Mouse (Mus musculus) stomach, embryonic 16.5 days (tissue): ENCODE data around the gene Prpf40a. TPM values are rescaled to one million over a fixed set of nuclear protein-coding genes. Genes with fewer than 3 reads are reported as not detected.
A peak's percentile ranks its signal among the peaks of the same experiment; 100 is the strongest.

Experiments used
- ATAC-seq: fragments of 200-750 bp; cut with Nextera tagmentation; 2 replicates; pipeline ENCODE4 v1.8.0; 2017; ENCODE audit warnings: moderate number of reproducible peaks, moderate TSS enrichment; ENCODE audit not compliant: insufficient read depth, low FRiP score
- H3K27ac ChIP-seq: fragments of 300-500 bp; sonication (generic); 2 replicates; pipeline ENCODE4 v1.5.1; 2014; ENCODE audit warnings: low read length
- H3K27me3 ChIP-seq: fragments of 300-500 bp; sonication (generic); 2 replicates; pipeline ENCODE4 v1.6.1; 2014; ENCODE audit warnings: low read length, control low read depth, mixed read lengths; ENCODE audit not compliant: control insufficient read depth, insufficient read depth
- H3K36me3 ChIP-seq: fragments of 300-500 bp; sonication (generic); 2 replicates; pipeline ENCODE4 v1.6.1; 2014; ENCODE audit warnings: low read length; ENCODE audit not compliant: control insufficient read depth, insufficient read depth
- H3K4me1 ChIP-seq: fragments of 300-500 bp; sonication (generic); 2 replicates; pipeline ENCODE4 v1.6.1; 2014; ENCODE audit warnings: low read length, control low read depth, mixed read lengths; ENCODE audit not compliant: control insufficient read depth, insufficient read depth
- H3K4me2 ChIP-seq: fragments of 300-500 bp; sonication (generic); 2 replicates; pipeline ENCODE4 v1.6.1; 2014; ENCODE audit warnings: low read depth, low read length, mixed read lengths
- H3K4me3 ChIP-seq: fragments of 300-500 bp; sonication (generic); replicated peaks from 2 replicates; pipeline ENCODE4 v1.5.1; 2014; ENCODE audit warnings: mild to moderate bottlenecking, low read length
- H3K9ac ChIP-seq: fragments of 300-500 bp; sonication (generic); 2 replicates; pipeline ENCODE4 v1.6.1; 2014; ENCODE audit warnings: low read length
- H3K9me3 ChIP-seq: fragments of 300-500 bp; sonication (generic); replicated peaks from 2 replicates; pipeline ENCODE4 v1.6.1; 2016; ENCODE audit warnings: low read length, control low read depth; ENCODE audit not compliant: control insufficient read depth
- WGBS: fragments of 180-500 bp; shearing (Covaris S2); extraction: QIAGEN DNeasy Blood & Tissue Kit; methylation state at CpG from one replicate; pipeline ENCODE4 v1.1.7; 2014; 5-methylcytosine and 5-hydroxymethylcytosine counted together
- polyA plus RNA-seq: library from polyadenylated mRNA; unstranded; fragments of >200 nt; fragmentation: Nextera tagmentation; extraction: Ambion mirVana; gene quantifications from 2 replicates; pipeline ENCODE4 v1.2.1, GENCODE M21; 2015

Gene Prpf40a
- polyA plus RNA-seq, 1 experiment from 2014 or later, result 116 TPM

GRCm38 (mm10) chr2:53192386-53192785, 1.3 kb upstream of the Prpf40a start:
- peak overlapping the region; percentile 89 for H3K9ac ChIP-seq
- peak overlapping the region; percentile 93 for H3K4me3 ChIP-seq
- H3K27ac ChIP-seq, result peak overlapping the region; percentile 98
- peak overlapping the region; percentile 75 for H3K4me2 ChIP-seq
- H3K4me1 ChIP-seq, result peaks cover 6% of the 10 kb centered on the region
- no peaks in the 10 kb centered on the region for H3K9me3 ChIP-seq
- ATAC-seq, result no peak
- H3K36me3 ChIP-seq, result 0 out of 2 replicates have a peak, but pooled peaks cover 6% of the 10 kb centered on the region
- no peaks in the 10 kb centered on the region for H3K27me3 ChIP-seq
- WGBS, result 0% methylated on average over 20 of the region's 20 CpGs

- Histone ChIP-seq H3K9me3 (no peaks in the 10 kb centered on the region), H3K4me3 (peak within 1 kb of the TSS; percentile 93), H3K27me3 (no peaks in the 10 kb centered on the region), H3K36me3 (0 out of 2 replicates have a peak, but pooled peaks cover 6% of the 10 kb centered on the region), H3K4me1 (peaks cover 6% of the 10 kb centered on the region), H3K4me2 (peak within 1 kb of the TSS; percentile 75), H3K9ac (peak within 1 kb of the TSS; percentile 89), H3K27ac (peak within 1 kb of the TSS; percentile 98)
- WGBS, result under 1% methylated on average over 81 of the region's 82 CpGs
- peak; percentile 90 for ATAC-seq
These were observed 588 bp upstream of the Prpf40a start, which contains the start of gene Arl6ip6 for GRCm38 (mm10) chr2:53191523-53192220. TSS of gene Arl6ip6 (plus strand) at chr2:53191726.

- Histone ChIP-seq H3K9ac (no peak overlapping the region), H3K27me3 (no peaks in the 10 kb centered on the region)
- WGBS, result 70% methylated on average over 3 of the region's 3 CpGs
These were observed 1.3 kb downstream of the Prpf40a start for GRCm38 (mm10) chr2:53189811-53190210.

GRCm38 (mm10) chr2:53179876-53180275, 11.2 kb downstream of the Prpf40a start:
- Histone ChIP-seq H3K4me2 (no peak overlapping the region), H3K27ac (no peak overlapping the region), H3K9ac (no peak overlapping the region), H3K9me3 (no peaks in the 10 kb centered on the region), H3K36me3 (no peaks in the 10 kb centered on the region), H3K4me3 (no peak overlapping the region), H3K27me3 (no peaks in the 10 kb centered on the region), H3K4me1 (peaks cover 3% of the 10 kb centered on the region; the same call in 1 of the 2 replicates)
- ATAC-seq, result no peak

More at GRCm38 (mm10) chr2:53189811-53190210, 1.3 kb downstream of the Prpf40a start:
- H3K4me2 ChIP-seq, result peak overlapping the region; percentile 69
- no peak overlapping the region for H3K27ac ChIP-seq
- peaks cover 6% of the 10 kb centered on the region for H3K4me1 ChIP-seq
- no peak for ATAC-seq
- peak overlapping the region; percentile 93; the same call in 1 of the 2 replicates for H3K4me3 ChIP-seq
- no peaks in the 10 kb centered on the region for H3K9me3 ChIP-seq
- no peaks in the 10 kb centered on the region for H3K36me3 ChIP-seq

- Histone ChIP-seq H3K4me2 (no peak overlapping the region), H3K4me3 (no peak overlapping the region), H3K9ac (no peak overlapping the region), H3K36me3 (no peaks in the 10 kb centered on the region), H3K9me3 (no peaks in the 10 kb centered on the region), H3K27me3 (no peaks in the 10 kb centered on the region), H3K27ac (no peak overlapping the region), H3K4me1 (peaks cover 3% of the 10 kb centered on the region; the same call in 1 of the 2 replicates)
- ATAC-seq, result no peak
- 87% methylated on average over 3 of the region's 3 CpGs for WGBS
These were observed 12.1 kb downstream of the Prpf40a start for GRCm38 (mm10) chr2:53178966-53179365.

- no peaks in the 10 kb centered on the region for H3K36me3 ChIP-seq
- no peak overlapping the region for H3K4me3 ChIP-seq
- H3K9ac ChIP-seq, result no peak overlapping the region
- H3K4me1 ChIP-seq, result no peaks in the 10 kb centered on the region
- H3K27me3 ChIP-seq, result no peaks in the 10 kb centered on the region
- no peak overlapping the region for H3K27ac ChIP-seq
- no peak overlapping the region for H3K4me2 ChIP-seq
- no peak for ATAC-seq
- H3K9me3 ChIP-seq, result no peaks in the 10 kb centered on the region
These were observed 17.1 kb downstream of the Prpf40a start for GRCm38 (mm10) chr2:53173966-53174365.

- H3K4me1 ChIP-seq, result no peaks in the 10 kb centered on the region
- no peaks in the 10 kb centered on the region for H3K27me3 ChIP-seq
- no peak overlapping the region for H3K9ac ChIP-seq
- no peak overlapping the region for H3K4me3 ChIP-seq
- no peak overlapping the region for H3K4me2 ChIP-seq
- H3K27ac ChIP-seq, result no peak overlapping the region
- H3K9me3 ChIP-seq, result no peaks in the 10 kb centered on the region
- H3K36me3 ChIP-seq, result peaks cover 10% of the 10 kb centered on the region; the same call in 1 of the 2 replicates
- ATAC-seq, result no peak
These were observed 44.2 kb downstream of the Prpf40a start for GRCm38 (mm10) chr2:53146852-53147251.

GRCm38 (mm10) chr2:53131567-53131966, 59.5 kb downstream of the Prpf40a start:
- no peak overlapping the region for H3K4me3 ChIP-seq
- WGBS, result 96% methylated on average over 9 of the region's 9 CpGs
- H3K27ac ChIP-seq, result no peak overlapping the region
- H3K27me3 ChIP-seq, result no peaks in the 10 kb centered on the region
- ATAC-seq, result no peak
- no peaks in the 10 kb centered on the region for H3K9me3 ChIP-seq
- H3K4me2 ChIP-seq, result no peak overlapping the region
- no peak overlapping the region for H3K9ac ChIP-seq
- 0 out of 2 replicates have a peak, but pooled peaks cover under 1% of the 10 kb centered on the region for H3K36me3 ChIP-seq
- H3K4me1 ChIP-seq, result no peaks in the 10 kb centered on the region

GRCm38 (mm10) chr2:53129070-53129469, 62.0 kb downstream of the Prpf40a start:
- WGBS, result 46% methylated on average over 6 of the region's 6 CpGs
- Histone ChIP-seq H3K4me3 (no peak overlapping the region), H3K27me3 (no peaks in the 10 kb centered on the region), H3K9me3 (no peaks in the 10 kb centered on the region), H3K27ac (no peak overlapping the region), H3K9ac (no peak overlapping the region), H3K4me1 (no peaks in the 10 kb centered on the region), H3K4me2 (no peak overlapping the region), H3K36me3 (peaks cover 5% of the 10 kb centered on the region; the same call in 1 of the 2 replicates)
- ATAC-seq, result peak; percentile 71; the same call in 1 of the 2 replicates
